Mouse (Mus musculus): ENCODE data around the gene Arid1b.
A peak's percentile ranks its signal among the peaks of the same experiment; 100 is the strongest.

The Arid1b gene

DNA sequence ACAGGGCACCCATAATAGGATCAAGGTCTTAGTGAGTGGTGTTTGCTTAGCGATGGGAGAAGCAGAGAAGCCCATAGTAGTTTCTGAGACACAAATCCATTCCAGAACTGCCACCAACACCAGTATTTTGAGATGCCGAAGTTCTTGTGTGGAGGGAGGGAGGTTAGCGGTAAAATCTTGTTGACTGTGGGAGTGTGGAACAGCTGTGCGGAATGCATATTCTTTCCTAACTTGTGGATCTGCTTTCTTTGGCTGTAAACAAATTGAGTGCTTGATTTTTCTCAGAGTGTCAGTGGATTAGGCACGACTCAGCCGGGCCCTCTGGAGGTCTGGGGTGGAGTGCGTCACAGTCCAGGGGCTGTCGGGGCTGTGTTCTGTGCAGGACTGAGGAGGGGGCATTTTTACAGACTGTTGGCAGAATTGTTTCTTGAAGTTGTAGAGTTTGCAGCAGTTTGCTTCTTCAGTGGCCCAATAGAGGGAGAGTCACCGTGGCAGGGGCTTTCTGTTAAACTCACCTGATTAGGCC is 27.9 kb downstream of the Arid1b start:
- no peak for DNase-seq

- no peak for DNase-seq
Observed at GRCm38 (mm10) chr17:5023745-5024144, 29.6 kb downstream of the Arid1b start.

DNA sequence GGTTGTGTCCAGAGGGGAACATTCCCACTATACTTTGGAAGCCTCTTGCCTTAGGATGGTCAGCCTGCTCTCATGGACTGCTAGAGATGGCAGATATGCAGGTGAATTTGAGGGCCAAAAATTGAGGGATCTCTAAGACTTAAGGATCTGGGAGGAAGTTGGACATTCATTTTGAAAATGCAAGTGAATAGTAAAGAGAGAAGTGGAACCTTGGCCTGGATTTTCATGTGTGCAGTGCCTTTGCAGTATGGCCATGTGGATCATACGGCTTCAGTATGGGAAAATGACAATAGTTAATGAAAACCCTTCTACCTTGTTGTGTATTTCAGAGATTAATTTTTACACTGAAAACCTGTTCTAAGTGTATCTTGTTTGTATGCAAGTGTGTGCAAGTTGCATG is 31.3 kb downstream of the Arid1b start:
- no peak for DNase-seq

DNA sequence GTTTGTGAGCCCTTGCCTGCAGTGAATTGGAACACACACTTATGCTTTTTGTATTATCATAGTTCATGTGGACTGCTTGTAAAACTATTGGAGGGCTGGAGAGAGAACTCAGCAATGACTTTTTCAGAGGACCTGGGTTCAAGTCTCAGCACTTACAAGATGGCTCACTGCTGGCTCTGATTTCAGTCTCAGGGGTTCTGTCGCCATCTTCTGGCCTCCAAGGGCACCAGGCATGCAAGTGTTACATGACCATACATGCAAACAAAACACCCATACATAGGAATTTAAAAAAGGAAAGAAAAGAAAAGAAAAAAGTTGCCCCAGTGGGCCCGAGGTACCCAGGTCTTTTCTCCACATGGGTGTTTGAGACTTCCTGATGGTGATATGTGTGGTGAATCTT is 32.4 kb downstream of the Arid1b start:
- no peak for DNase-seq

DNA sequence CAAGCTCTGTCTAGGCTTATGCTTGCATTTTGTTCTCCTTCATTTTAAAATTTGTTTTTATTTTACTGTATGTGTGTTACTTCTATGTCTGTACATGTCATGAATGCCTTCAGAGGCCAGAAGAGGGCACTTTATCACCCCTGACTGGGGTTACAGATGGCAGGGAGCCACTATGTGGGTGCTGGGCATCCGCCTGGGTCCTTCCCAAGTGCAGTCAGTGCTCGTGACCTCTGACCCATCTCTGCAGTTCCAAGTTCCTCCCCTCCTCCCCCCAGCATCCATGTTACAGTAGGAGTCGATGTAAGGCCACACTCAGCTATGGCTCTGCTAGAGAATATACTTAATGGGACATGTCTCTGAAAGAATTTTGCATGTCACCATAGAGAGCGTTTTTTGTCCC is 35.0 kb downstream of the Arid1b start:
- DNase-seq, result no peak

DNA sequence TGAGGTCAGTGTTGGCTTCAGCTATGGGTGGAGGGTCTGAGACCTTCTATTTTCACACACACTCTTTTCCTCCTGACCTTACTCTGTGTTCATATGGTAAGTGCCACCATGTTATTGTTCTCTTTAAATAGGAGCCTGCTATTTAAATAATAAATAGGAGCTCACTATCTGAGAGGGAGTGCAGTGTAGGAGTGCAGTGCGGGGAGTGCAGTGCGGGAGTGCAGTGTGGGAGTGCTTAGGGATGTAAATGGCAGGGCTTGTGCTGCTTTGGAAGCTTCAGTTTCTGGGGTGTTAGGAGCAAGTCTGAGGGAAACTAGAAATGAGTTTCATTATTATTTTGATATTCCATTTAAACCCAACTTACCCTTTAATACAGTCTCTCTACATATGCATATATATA is 36.2 kb downstream of the Arid1b start:
- DNase-seq, result no peak

DNA sequence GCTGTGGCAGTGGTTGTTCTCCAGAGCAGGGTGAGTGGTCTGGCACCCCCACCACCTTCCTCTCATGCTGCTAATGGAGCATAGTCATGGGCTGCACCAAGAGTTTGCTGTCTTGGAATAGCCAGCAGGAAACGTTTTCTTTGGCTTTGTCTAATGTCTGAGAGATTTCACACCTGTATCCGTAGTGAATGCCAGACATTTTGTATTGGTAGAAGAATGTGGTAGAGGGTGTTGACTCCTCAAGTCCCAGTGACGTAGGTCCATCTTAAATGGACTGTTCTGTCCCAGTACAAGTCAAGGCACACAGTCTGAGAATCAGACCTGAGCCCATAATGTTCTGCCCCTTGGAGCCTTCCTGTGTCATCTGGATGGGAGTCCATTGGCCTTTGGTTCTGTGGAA is 39.2 kb downstream of the Arid1b start:
- no peak for DNase-seq

GRCm38 (mm10) chr17:5034201-5034600 is 40.1 kb downstream of the Arid1b start:
- DNase-seq, result no peak

- peak in 1 of 2 experiments; percentile 36 for DNase-seq
Observed at GRCm38 (mm10) chr17:5036200-5036835, 42.2 kb downstream of the Arid1b start.

DNA sequence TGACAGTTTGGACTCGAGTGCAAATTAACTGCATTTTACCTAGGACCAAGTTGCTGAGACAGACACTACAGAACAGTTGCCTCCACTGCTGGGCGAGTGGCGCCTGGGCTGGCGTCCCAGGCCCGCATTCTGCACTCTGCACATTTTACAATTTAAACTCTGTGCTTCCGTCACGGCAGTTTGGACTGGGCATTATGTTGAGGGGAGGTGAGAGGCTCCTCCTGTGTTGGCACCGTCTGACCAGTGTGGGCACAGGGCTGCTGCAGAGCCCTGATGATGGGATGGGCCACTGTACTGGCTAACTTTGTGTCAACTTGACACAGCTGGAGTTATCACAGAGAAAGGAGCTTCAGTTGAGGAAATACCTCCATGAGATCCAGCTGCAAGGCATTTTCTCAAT is 43.1 kb downstream of the Arid1b start:
- DNase-seq, result no peak

DNA sequence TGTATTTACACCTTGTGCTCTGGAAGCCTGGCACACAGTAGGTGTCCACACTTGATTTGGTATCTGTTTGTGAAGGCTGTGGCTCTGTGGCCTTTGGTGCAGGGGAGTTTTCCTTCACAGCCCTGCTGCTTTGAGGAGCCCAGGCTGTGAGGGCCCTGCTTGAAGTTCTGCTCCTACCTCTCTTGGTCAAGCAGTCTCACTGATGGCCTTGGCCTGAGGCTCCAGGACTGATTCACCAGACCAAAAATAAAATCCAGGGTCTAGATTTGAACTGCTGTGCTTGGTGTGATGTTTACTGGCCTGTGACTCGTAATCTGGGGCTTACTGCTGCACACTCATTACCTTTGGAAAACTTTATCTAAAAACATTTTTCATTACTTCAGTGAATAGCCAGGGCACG is 45.7 kb downstream of the Arid1b start:
- DNase-seq, result no peak

- no peak for DNase-seq
Observed at GRCm38 (mm10) chr17:5043871-5044270, 49.7 kb downstream of the Arid1b start.

DNA sequence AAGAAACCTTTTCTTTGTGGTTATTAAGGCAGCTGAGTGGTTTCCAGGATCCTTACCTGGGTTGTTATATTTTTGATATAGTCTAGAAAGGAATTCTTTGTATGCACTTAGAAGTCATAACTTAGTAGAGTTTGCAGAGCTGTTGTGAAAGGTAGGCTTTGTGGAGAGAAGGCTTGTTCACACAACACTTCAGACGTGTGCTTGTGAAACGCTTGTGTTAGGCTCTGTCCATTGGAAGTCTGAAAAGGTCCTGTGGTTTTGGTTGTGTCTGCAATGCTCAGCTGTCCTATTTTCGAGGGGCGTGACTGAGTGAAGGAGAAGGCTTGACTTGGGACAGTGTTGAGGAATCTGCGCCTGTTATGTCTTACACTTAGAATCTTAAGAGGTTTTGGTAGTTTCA is 51.5 kb downstream of the Arid1b start:
- no peak for DNase-seq

GRCm38 (mm10) chr17:5047373-5047772 is 53.2 kb downstream of the Arid1b start:
- DNase-seq, result no peak

DNA sequence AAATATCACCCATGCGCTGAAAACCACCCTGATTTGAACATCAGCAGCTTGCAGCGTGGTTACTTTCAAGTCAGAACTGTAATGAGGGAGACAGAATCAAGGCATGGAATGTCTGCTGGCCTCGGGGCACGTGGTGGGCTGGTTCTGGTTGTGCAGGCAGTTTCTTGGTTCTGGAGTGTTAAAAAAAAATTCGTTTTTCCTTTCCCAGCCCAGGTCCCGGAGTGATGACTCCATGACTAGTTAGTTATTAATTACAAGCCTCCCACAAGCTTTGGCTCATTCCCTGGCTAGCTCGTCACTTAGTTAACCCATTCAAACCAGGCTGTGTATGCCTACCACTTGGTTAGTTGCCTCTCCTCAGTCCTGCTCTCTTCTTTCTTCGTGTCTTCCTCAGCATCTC is 56.1 kb downstream of the Arid1b start:
- no peak for DNase-seq

DNA sequence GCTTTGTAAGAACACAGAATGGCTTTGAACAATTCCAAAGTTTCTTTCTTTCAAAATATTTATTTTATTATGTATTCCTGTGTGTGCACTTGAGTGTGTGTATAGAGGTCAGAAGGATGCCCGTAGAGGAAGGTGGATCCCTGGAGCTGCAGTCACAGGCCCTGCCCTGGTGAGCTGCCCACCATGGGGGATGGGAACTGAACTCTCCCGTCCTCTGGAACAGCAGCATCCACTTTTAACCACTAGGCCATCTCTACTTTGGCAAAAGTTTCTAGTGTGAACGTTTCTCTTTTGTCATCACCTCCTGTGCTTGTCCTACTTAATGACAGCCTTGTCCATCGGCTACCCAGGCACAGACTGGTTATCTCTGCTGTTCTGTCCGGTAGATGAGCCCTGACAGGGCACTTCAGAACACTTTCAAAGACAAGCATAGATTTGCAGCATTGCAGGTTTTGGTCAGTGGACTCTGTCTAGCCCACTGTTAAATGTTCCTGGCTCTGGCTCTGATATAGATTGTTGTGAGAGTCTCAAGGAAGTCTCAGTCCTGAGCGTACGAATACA is 56.9 kb downstream of the Arid1b start:
- no peak for DNase-seq

DNA sequence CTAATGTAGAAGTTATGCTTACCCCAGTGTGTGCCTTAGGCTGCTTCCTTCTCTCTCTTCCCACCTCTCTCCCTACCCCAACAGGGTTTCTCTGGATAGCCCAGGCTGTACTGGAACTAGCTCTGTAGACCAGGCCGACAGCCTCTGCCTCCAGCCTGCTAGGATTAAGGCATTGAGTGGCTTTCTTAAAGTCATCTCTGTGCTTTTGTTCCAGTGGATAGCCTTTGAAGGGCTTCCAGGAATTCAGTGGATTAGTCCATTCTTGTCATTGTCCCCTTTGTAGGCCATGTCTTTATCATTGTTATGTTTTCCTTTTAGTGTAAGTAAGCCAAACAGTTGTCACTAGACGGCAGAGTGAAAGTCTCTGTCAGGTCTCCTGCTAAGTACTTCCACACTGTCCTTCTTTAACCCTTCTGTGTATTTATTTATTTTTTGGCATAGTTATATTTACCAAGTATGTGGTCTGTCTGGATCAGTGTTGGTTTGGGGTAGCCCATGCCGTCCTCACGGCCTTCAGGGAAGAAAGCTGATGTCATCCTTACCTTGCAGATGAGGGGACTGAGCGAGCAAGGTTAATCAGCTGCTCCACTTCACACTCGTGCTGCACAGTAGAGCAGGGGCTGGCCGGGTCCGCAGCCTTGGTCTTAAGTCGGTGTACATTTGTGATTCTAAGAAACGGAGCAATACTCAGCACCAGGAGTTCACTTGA is 58.1 kb downstream of the Arid1b start:
- DNase-seq, result no peak

DNA sequence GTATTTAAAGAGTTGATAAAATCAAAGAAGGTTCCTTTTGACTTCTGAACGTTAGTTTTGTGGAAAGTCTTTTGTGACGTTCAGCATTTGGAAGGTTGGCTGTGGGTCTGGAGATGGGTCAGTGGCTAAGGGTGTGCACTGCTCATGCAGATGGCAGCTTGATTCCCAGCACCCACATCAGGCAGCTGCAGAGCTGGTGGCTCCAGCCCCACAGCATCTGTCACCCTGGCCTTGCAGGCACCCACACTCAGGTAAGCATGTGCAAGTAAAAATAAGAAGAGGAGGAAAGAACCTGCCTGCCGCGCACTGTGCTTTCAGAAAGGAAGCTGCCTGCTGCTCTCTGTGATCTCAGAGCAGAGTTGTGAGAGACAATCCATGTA is 58.7 kb downstream of the Arid1b start:
- no peak for DNase-seq

DNA sequence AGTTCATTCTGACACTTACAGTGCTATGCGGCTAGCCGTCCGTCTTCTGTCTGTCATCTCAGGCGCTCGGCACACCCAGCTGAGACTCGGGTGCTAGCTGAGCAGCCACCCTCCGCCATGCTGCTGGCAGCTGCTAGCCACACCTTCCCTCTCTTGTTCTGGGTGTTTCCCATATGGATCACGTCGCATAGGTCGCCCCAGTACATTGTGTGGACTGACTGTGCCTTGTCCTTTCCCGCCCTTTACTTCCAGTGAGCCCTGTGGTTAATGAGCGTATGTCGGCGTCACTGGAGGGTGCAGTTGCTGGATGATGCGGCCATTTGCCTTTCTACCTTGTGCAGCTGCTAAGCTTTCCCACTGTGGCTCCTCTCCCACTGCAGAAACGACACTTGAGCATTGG is 59.1 kb downstream of the Arid1b start:
- DNase-seq, result no peak

DNA sequence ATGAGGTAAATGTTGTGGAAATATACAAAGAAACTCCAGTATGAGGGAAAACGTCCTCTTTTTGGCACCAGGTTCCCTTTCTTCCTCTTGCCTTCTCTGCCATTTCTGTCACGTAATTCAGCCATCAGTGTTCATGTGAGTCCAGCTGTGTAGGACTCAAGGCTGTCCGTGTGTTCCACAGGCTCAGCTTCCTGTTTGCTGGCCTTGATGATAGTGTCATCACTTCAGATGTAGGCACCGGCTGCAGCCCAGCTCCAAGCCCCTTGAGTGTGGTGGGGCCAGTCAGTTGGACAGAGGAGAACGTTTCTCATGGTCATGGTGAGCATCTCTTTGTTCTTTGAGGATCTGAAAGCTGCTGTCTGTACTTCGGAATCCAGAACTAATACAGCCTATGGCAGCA is 61.3 kb downstream of the Arid1b start:
- no peak for DNase-seq

DNA sequence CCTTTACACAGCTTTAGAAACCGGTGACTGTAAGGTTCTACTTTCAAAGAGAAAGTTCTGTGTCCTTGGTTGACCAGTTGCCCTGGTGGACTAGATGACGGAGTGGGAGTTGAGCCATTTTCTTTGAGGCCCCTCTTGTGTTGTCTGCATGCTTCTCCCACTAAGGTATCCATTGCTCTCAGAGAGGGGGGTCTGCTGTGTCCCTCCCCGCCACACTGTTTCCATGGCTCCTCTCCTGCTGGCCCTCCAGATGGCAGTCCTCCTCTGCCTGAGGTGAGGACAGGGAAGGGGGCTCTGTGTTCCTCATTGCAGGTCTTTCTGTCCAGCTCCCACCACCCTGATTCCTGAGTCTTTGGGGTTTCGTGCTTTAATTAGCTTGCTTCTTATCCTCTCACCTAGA is 62.5 kb downstream of the Arid1b start:
- DNase-seq, result no peak

DNA sequence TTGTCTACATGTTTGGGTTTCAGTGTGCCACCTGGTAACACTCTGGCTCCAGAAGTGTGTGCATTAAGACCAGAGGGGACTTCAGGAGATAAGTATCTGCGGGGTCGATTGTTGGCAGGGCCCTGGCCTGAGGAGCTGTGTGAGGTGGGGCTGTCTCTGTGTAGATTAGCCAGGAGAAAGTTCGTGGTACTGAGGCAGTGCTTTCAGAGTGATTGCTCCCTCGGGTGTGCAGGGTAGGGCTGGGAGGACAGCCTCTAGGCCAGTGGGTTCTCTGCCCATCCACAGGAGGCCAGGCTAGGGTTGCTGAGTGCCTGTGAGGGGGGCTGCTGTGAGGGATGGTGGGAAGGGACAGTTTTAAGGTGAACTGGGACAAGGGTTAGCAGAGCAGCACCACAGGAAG is 63.2 kb downstream of the Arid1b start:
- no peak for DNase-seq

- DNase-seq, result no peak
Observed at GRCm38 (mm10) chr17:5057944-5058720, 64.0 kb downstream of the Arid1b start.

Measured in thymus, adult 18-20 months (tissue).